Mouse (Mus musculus) midbrain, embryonic 11.5 days (tissue): ENCODE results near the gene Usp43. TPM values are rescaled to one million over a fixed set of nuclear protein-coding genes. Genes with fewer than 3 reads are reported as not detected.

ENCODE experiments used
- ATAC-seq: fragments of 200-750 bp; cut with Nextera tagmentation; 2 replicates; pipeline ENCODE4 v1.8.0; 2017; ENCODE audit warnings: moderate TSS enrichment, moderate library complexity; ENCODE audit not compliant: low FRiP score
- DNase-seq: peaks from one replicate; pipeline ENCODE4 v3.0.0; 2015; ENCODE audit warnings: low spot score; ENCODE audit errors: missing footprints
- H3K27ac ChIP-seq: fragments of 300-500 bp; sonication (generic); 2 replicates; pipeline ENCODE4 v1.5.1; 2014; ENCODE audit warnings: low read depth, low read length
- H3K27me3 ChIP-seq: fragments of 300-500 bp; sonication (generic); 2 replicates; pipeline ENCODE4 v1.6.1; 2014; ENCODE audit warnings: mild to moderate bottlenecking, low read length, moderate library complexity, mixed read lengths; ENCODE audit not compliant: control insufficient read depth, insufficient read depth
- H3K36me3 ChIP-seq: fragments of 300-500 bp; sonication (generic); 2 replicates; pipeline ENCODE4 v1.6.1; 2014; ENCODE audit warnings: mild to moderate bottlenecking, low read length, moderate library complexity, mixed read lengths; ENCODE audit not compliant: control insufficient read depth, insufficient read depth
- H3K4me1 ChIP-seq: fragments of 300-500 bp; sonication (generic); 2 replicates; pipeline ENCODE4 v1.6.1; 2014; ENCODE audit warnings: low read length; ENCODE audit not compliant: control insufficient read depth, insufficient read depth
- H3K4me2 ChIP-seq: fragments of 300-500 bp; sonication (generic); 2 replicates; pipeline ENCODE4 v1.6.1; 2014; ENCODE audit warnings: mild to moderate bottlenecking, moderate library complexity
- H3K4me3 ChIP-seq: fragments of 300-500 bp; sonication (generic); 2 replicates; pipeline ENCODE4 v1.5.1; 2014; ENCODE audit warnings: low read depth, low read length
- H3K9ac ChIP-seq: fragments of 300-500 bp; sonication (generic); 2 replicates; pipeline ENCODE4 v1.6.1; 2014; ENCODE audit warnings: low read length
- H3K9me3 ChIP-seq: fragments of 300-500 bp; sonication (generic); 2 replicates; pipeline ENCODE4 v1.6.1; 2016; ENCODE audit warnings: low read length; ENCODE audit not compliant: control insufficient read depth
- WGBS: fragments of 180-500 bp; shearing (Covaris S2); extraction: QIAGEN DNeasy Blood & Tissue Kit; methylation state at CpG from one replicate; pipeline ENCODE4 v1.1.7; 2014; 5-methylcytosine and 5-hydroxymethylcytosine counted together
- polyA plus RNA-seq: library from polyadenylated mRNA; unstranded; fragments of >200 nt; fragmentation: Nextera tagmentation; extraction: Ambion mirVana; gene quantifications from 2 replicates; pipeline ENCODE4 v1.2.1, GENCODE M21; 2014

Gene Usp43
- polyA plus RNA-seq, 1 experiment from 2014 or later: 0.51 TPM

DNA sequence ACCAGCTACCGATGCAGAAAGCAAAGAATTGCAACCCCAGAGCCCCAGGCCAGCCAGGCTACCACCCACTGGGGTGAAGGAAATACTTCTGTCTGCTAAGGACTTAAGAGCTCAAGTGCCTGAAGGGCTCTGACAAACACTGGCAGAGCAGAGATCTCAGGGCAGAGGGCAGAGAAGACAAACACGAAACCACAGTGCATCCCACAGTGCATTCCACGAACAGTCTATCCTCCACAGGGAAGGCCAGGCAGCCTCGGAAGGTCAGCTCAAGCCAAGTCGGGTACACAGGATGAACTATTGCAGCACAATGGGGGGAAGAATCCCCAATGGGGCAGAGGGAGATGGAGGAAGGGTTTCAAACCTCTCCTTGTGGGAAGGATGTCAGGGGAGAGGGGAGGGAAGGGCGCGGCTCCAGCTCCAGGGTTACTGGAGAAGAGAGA is 60.5 kb downstream of the Usp43 start:
- ATAC-seq (no peak), DNase-seq (no peak)
- H3K9ac ChIP-seq: 0 out of 2 replicates have a peak overlapping the region, but pooled peaks have one; percentile 24
- 0 out of 2 replicates have a peak, but pooled peaks cover 4% of the 10 kb centered on the region for H3K4me1 ChIP-seq
- no peaks in the 10 kb centered on the region for H3K27me3 ChIP-seq
- H3K4me2 ChIP-seq: no peak overlapping the region
- no peak overlapping the region for H3K4me3 ChIP-seq
- no peaks in the 10 kb centered on the region for H3K9me3 ChIP-seq
- H3K36me3 ChIP-seq: no peaks in the 10 kb centered on the region
- no peak overlapping the region for H3K27ac ChIP-seq
- WGBS: 6% methylated on average over 7 of the region's 7 CpGs

DNA sequence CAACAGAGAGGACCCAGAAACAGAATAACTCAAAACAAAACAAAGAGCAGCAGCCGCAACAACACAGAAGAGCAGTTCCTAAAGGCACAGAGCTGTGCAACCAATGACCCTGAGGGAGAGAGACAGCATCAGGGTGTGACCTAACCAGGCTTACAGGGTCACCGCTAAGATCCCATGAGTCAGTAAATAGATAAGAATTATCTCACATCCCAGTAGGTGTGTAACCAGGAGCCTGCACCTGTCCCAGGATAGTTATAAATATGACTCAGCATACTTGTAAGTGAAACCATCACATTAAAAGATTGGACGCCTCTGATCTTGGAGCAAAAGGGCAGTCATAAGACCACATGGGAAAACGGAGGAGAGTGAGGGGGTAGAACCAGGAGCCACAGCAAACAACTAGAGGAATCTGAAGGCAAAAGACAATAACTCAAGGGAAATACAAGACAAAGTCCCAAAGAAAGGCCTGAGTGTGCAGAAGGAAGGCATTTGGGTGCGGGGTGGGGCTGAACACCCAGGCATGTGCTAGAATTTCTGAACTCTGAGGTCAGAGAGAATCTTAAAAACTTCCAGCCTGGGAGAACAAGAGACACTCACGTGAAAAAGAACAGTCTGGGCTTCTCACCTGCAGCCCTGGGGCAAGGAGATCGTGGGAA is 61.1 kb downstream of the Usp43 start:
- Histone ChIP-seq H3K4me3 (no peak overlapping the region), H3K9ac (no peak overlapping the region), H3K4me2 (no peak overlapping the region), H3K4me1 (0 out of 2 replicates have a peak, but pooled peaks cover 4% of the 10 kb centered on the region), H3K9me3 (no peaks in the 10 kb centered on the region), H3K27me3 (no peaks in the 10 kb centered on the region), H3K36me3 (no peaks in the 10 kb centered on the region), H3K27ac (no peak overlapping the region)
- 52% methylated on average over 7 of the region's 7 CpGs for WGBS
- ATAC-seq: no peak
- DNase-seq: no peak

DNA sequence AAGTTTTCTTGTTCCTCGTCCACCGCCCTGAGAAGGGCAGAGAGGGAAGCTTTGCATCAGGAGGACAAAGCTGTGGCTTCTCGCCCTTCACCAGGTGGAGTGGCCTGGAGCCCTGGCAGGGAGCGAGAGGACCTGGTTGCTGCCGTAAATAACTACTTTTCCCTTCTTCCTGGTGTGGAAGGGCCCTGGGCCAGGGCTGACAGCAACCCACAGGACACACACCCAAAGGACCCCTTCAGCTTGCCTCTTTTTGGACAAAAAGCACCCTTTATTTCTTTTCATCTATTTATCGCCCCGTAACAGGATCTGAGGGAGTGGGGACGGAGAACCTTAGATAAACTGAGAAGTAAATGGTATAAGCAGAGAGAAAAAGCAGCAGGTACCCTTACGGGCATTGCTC is 63.4 kb downstream of the Usp43 start:
- no peak for ATAC-seq
- no peak overlapping the region for H3K4me2 ChIP-seq
- H3K4me1 ChIP-seq: 0 out of 2 replicates have a peak, but pooled peaks cover 4% of the 10 kb centered on the region
- H3K9ac ChIP-seq: no peak overlapping the region
- WGBS: 88% methylated on average over 9 of the region's 9 CpGs
- no peak overlapping the region for H3K27ac ChIP-seq
- no peaks in the 10 kb centered on the region for H3K9me3 ChIP-seq
- H3K27me3 ChIP-seq: no peaks in the 10 kb centered on the region
- H3K4me3 ChIP-seq: no peak overlapping the region
- no peaks in the 10 kb centered on the region for H3K36me3 ChIP-seq
- no peak for DNase-seq

DNA sequence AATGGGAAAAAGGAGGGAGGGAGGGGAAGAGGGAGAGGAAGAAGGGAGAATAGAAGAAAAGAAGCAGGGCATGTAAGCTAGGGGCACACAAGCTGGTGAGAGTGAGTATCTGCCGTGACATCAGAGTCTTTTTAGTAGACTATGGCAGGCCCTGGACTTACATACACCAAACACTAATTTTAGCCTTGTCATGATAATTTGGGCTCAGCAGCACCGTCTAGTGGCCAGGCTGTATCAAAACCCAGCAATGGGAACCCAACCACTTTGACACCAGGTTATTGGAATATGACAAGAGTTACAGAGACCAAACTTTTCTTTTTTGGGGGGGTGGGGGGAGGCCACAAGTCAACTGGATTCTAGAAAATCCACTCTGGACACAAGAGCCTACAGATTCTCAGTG is 66.9 kb downstream of the Usp43 start:
- no peak overlapping the region for H3K27ac ChIP-seq
- no peak for ATAC-seq
- no peak overlapping the region for H3K4me3 ChIP-seq
- no peak overlapping the region for H3K9ac ChIP-seq
- 42% methylated on average over 2 of the region's 2 CpGs for WGBS
- no peak overlapping the region for H3K4me2 ChIP-seq
- H3K9me3 ChIP-seq: no peaks in the 10 kb centered on the region
- no peaks in the 10 kb centered on the region for H3K27me3 ChIP-seq
- no peaks in the 10 kb centered on the region for H3K4me1 ChIP-seq
- no peak for DNase-seq
- no peaks in the 10 kb centered on the region for H3K36me3 ChIP-seq

DNA sequence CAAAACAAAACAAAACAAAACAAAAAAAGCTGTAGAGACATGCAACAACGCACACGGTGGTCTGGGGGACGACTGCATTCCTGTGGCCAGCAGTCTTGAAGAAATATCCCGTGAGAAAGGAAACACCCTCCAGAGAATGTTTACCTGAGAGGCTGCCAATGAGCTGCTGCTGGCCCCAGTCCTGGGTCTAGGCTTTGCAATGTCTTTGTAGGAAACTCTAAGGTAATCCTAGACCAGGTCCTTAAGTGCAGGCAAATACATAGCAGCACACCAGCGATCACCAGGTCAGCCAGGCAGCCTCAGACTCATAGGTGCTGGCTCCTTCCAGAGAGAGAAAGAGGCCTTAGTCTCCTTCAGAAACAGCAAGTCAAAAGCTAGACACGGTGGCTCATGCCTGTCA is 68.0 kb downstream of the Usp43 start:
- 61% methylated on average over 6 of the region's 6 CpGs for WGBS
- DNase-seq (no peak), ATAC-seq (no peak)
- Histone ChIP-seq H3K36me3 (no peaks in the 10 kb centered on the region), H3K4me2 (no peak overlapping the region), H3K27ac (no peak overlapping the region), H3K4me1 (no peaks in the 10 kb centered on the region), H3K9me3 (no peaks in the 10 kb centered on the region), H3K27me3 (no peaks in the 10 kb centered on the region), H3K9ac (no peak overlapping the region), H3K4me3 (no peak overlapping the region)

DNA sequence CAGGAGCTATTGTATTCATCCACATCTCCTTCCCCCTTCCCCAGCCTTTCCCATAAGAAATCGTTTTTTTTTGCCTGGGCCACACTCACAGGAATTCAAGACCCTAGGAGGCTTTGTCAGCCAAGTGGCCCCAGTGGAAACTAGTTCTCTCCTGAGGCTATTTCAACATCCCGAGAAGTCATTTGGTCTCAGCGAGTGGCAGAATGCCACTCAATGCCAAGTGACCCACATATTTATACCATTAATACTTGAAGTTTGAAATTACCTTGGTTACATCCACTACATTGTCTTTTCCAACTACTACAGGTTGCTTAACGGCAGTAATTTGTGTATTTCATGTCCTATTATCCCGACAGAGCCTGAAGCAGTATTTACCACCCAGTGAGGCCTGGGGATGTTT is 70.2 kb downstream of the Usp43 start:
- DNase-seq (no peak), ATAC-seq (no peak)
- no peak overlapping the region for H3K4me2 ChIP-seq
- no peak overlapping the region for H3K4me3 ChIP-seq
- H3K4me1 ChIP-seq: no peaks in the 10 kb centered on the region
- WGBS: 72% methylated on average over 5 of the region's 5 CpGs
- no peaks in the 10 kb centered on the region for H3K9me3 ChIP-seq
- no peaks in the 10 kb centered on the region for H3K27me3 ChIP-seq
- no peak overlapping the region for H3K9ac ChIP-seq
- no peak overlapping the region for H3K27ac ChIP-seq
- no peaks in the 10 kb centered on the region for H3K36me3 ChIP-seq

DNA sequence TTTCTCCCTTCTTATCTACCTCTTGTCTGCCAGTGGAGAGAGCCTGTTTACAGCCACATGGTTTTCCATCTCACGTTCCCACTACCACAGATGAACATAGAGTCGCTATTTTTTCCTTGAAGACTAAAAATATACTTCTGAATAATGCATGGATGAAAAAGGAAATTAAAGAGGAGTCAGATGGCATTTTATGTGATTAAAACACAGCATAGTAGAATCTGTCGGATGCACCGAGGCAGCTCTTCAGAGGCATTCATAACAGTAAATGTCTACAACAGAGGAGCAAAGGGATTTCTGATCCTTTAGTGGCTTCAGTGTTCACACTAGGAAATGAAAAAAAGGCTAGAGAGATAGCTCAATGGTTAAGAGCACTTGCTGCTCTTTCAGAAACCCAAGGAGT is 76.8 kb downstream of the Usp43 start:
- Histone ChIP-seq H3K9ac (no peak overlapping the region), H3K9me3 (no peaks in the 10 kb centered on the region), H3K27ac (no peak overlapping the region), H3K4me1 (no peaks in the 10 kb centered on the region), H3K4me2 (no peak overlapping the region), H3K36me3 (no peaks in the 10 kb centered on the region), H3K27me3 (no peaks in the 10 kb centered on the region), H3K4me3 (no peak overlapping the region)
- ATAC-seq: no peak
- DNase-seq: no peak
- WGBS: 88% methylated on average over 4 of the region's 4 CpGs

DNA sequence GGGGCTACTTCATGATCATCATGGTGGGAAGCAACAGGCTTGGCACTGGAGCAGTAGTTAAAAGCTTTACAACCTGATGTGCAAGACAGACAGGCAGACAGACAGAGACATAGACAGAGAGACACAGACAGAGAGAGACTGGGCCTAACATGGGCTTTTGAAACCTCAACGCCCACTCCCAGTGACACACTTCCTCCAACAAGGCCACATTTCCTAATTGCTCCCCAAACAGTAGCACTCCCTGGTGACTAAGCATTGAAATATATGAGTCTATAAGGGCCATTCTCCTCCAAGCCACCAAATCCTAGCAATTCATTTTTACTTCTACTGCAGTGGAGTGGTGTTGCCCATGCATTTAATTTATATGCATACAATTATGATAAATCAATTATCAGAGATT is 82.1 kb downstream of the Usp43 start:
- no peaks in the 10 kb centered on the region for H3K4me1 ChIP-seq
- no peaks in the 10 kb centered on the region for H3K36me3 ChIP-seq
- WGBS: 86% methylated on average over 1 of the region's 1 CpGs
- ATAC-seq: no peak
- H3K9me3 ChIP-seq: no peaks in the 10 kb centered on the region
- H3K4me2 ChIP-seq: no peak overlapping the region
- H3K27me3 ChIP-seq: no peaks in the 10 kb centered on the region
- DNase-seq: no peak
- H3K9ac ChIP-seq: no peak overlapping the region
- H3K4me3 ChIP-seq: no peak overlapping the region
- no peak overlapping the region for H3K27ac ChIP-seq

DNA sequence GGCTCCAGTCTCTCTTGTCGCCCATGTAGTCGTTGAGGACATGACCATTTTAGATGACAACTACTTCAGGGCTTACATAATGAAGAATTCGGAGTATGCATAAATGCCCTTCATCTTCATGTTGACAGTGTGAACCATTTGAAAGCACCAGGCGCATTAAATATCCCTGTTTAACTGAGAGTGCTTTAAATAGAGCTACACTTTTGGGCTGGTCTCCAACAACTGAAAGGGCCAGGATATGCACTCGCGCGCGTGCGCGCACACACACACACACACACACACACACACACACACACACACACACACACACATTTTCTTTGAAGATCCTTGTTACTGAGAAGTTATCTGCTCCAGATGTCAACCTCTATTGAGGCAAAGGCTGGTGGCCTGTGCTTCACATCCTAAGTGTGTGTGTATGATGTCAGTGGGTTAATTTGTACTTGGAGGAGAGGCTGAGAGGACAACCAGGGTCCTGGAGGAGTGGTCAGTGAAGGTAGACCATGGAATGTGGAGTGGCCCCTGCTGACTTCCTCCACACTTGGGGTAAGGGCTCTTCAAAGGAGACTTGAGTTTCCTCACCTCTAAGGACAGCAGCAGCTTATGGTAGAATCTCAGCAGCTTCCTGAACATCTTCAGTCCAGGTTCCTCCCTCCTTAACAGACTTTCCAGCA is 86.4 kb downstream of the Usp43 start:
- Histone ChIP-seq H3K4me2 (no peak overlapping the region), H3K4me1 (no peaks in the 10 kb centered on the region), H3K36me3 (no peaks in the 10 kb centered on the region), H3K9ac (no peak overlapping the region), H3K27me3 (no peaks in the 10 kb centered on the region), H3K4me3 (no peak overlapping the region), H3K27ac (no peak overlapping the region), H3K9me3 (no peaks in the 10 kb centered on the region)
- ATAC-seq: no peak
- 94% methylated on average over 10 of the region's 10 CpGs for WGBS
- no peak for DNase-seq
